ENCODE assay signal across 13 mouse cellular contexts in the genomic region with DNA sequence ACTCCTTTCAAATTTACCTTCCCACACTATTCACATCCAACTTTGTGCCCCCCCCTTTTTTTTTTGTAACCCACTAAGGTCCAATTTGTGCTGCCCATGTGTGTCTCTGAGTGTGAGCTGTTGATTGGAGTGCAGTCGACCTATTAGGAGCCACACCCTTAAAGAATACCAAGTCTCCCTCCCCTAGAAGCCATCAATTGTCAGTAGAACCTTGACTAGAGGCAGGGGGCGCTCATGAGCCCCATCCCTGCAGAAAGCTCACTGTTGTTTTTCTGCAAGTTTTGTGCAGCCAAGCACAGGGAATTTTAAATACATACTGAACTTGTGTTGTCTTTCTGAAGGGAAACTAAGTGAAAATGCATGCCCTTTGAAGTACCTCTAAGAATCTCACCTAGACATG. TPM values are rescaled to one million over a fixed set of nuclear protein-coding genes. Genes with fewer than 3 reads are reported as not detected.
DNase-seq lines count a peak whose midpoint lies in the region; ATAC-seq and TF ChIP-seq lines count a peak whose summit lies in the region.
"Had no signal": no experiment of that assay in that cellular context is flagged by ENCODE, and none has a peak within 500 bp of the region (broad histone marks: within the 10 kb centered on the region; RNA-seq: fewer than 3 reads in every experiment).

No protein-coding gene starts in this region.

- DNase-seq in kidney, postnatal 4 days, result peak; percentile 16 to 33
- DNase-seq in kidney, adult 8-10 months, result no peak
- peak; percentile 5 for DNase-seq in A20 (ENCODE audit: low read depth, low spot score)
- peak; percentile 3 for DNase-seq in liver, embryonic 13.5 days
- DNase-seq in cerebellum, adult 11-12 months, result no peak
- DNase-seq in gastrocnemius, postnatal 10 days, result no peak
- DNase-seq in layer of hippocampus, adult 9-11 months, result no peak

- no peaks in the 10 kb centered on the region for H3K27me3 ChIP-seq in E14TG2a.4 (ENCODE audit: insufficient read depth, low read length)
- H3K27me3 ChIP-seq in liver, embryonic 13.5 days, result no peaks in the 10 kb centered on the region

- H3K36me3 ChIP-seq in E14TG2a.4 (ENCODE audit: insufficient read depth, low read length), result no peaks in the 10 kb centered on the region
- H3K36me3 ChIP-seq in liver, embryonic 13.5 days, result no peaks in the 10 kb centered on the region

- ATAC-seq in liver, embryonic 13.5 days (ENCODE audit: low read depth), result no peak

- no peak overlapping the region for H3K4me3 ChIP-seq in E14TG2a.4 (replicated peaks; ENCODE audit: low read length)
- H3K4me3 ChIP-seq in liver, embryonic 13.5 days (replicated peaks), result no peak overlapping the region

- H3K9me3 ChIP-seq in E14TG2a.4 (ENCODE audit: low read length), result no peaks in the 10 kb centered on the region
- H3K9me3 ChIP-seq in liver, embryonic 13.5 days (replicated peaks), result no peaks in the 10 kb centered on the region

- 6% methylated on average over 2 of the region's 2 CpGs for WGBS in liver, embryonic 13.5 days (ENCODE audit: insufficient replicate concordance)

- no peak overlapping the region for H3K27ac ChIP-seq in liver, embryonic 13.5 days

- peak; percentile 36 for TF ChIP-seq CTCF in E14TG2a.4 (conservative IDR thresholded peaks at IDR 0.05; ENCODE audit: low read length)

- no peaks in the 10 kb centered on the region for H3K4me1 ChIP-seq in E14TG2a.4 (replicated peaks; ENCODE audit: low read depth, low read length)
- H3K4me1 ChIP-seq in liver, embryonic 13.5 days (replicated peaks), result peaks cover 6% of the 10 kb centered on the region

- no peak overlapping the region for H3K9ac ChIP-seq in liver, embryonic 13.5 days

- no peak overlapping the region for H3K4me2 ChIP-seq in liver, embryonic 13.5 days

RNA-seq across cellular contexts. Expression of a gene that starts 1.9 kb away (rescaled TPM):
- polyA plus RNA-seq in liver, embryonic 13.5 days (2015; fragmentation: Nextera tagmentation; extraction: Ambion mirVana), result 1.8 and 1.9 TPM in 2 replicates
- under 1 TPM in 1 of 2 experiments, not detected in 1; 0.34 TPM for total RNA-seq in gastrocnemius, postnatal 10 days (2021)
- total RNA-seq: heart, postnatal 25 days; layer of hippocampus, adult 8-10 months had no signal
- polyA plus RNA-seq: neural tube, embryonic 14.5 days had no signal

RNA-seq across cellular contexts. Expression of a gene that starts 31.6 kb away (rescaled TPM):
- polyA plus RNA-seq in liver, embryonic 13.5 days (2015; fragmentation: Nextera tagmentation; extraction: Ambion mirVana), result 4.8 and 6.5 TPM in 2 replicates
- total RNA-seq in gastrocnemius, postnatal 10 days (2021), result 1 to 10 TPM; 3.2 to 5.8 TPM

RNA-seq across cellular contexts. Expression of a gene that starts 35.3 kb away (rescaled TPM):
- not detected in 2 replicates for polyA plus RNA-seq in liver, embryonic 13.5 days (2015; fragmentation: Nextera tagmentation; extraction: Ambion mirVana)
- not detected for total RNA-seq in gastrocnemius, postnatal 10 days (2021)
- total RNA-seq: adrenal gland, postnatal 4 days; heart, postnatal 25 days; layer of hippocampus, adult 8-10 months had no signal
- polyA plus RNA-seq: lung, embryonic 16.5 days; neural tube, embryonic 14.5 days had no signal

Comparison
In these comparisons a context has a peak if more than half of its experiments do, and no peak if none do; other contexts are left out.
1. DNase-seq: peak in kidney, postnatal 4 days (2 of 2), A20 (single experiment) and liver, embryonic 13.5 days (single experiment); none in kidney, adult 8-10 months (0 of 2), cerebellum, adult 11-12 months (single experiment), gastrocnemius, postnatal 10 days (single experiment) and layer of hippocampus, adult 9-11 months (single experiment).